Mouse (Mus musculus) cerebellum, adult 9-11 months (tissue): Measurements from ENCODE around the gene Auts2.

ENCODE experiments used
- DNase-seq: peaks from one replicate; pipeline ENCODE4 v3.0.0; 2022

Auts2 gene

DNA sequence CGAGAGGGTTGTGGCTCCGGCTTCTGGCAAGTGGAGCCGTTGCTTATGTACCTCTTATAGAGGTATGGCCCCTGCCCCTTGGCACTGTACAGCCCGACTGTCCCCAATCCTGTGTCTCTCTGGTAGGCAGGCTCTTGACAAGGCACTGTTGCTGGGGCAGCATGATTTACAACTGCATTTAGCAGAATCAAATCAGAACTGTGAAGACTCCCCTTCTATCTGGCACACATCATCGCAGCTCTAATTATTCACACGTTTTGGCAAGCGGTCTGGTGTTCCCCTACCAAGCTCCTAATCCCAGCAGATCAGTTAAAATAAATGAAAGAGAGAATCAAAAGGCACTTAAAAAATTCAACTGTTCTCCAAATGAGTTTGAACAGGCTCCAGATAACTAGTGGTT lies 835.7 kb downstream of the Auts2 start:
- no peak for DNase-seq

DNA sequence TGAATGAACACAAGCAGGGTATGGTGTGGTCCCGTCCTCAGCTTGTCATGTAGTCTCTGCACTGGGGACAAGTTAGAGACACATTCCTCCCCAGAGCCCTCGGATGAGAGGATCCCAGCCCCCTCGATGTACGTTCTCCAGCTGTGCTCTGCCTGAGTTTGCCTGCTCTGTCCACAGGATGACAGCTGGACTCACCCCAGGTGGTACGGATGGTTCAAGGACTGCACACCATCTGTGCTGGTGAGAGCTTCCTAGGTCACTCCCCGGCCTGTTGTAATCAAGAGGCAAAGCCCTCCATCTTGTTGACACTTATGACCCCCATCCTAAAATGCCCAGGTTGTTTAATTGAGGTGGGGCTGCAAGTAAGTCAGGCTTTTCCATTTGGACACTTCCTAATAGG lies 839.4 kb downstream of the Auts2 start:
- DNase-seq, result peak; percentile 36

DNA sequence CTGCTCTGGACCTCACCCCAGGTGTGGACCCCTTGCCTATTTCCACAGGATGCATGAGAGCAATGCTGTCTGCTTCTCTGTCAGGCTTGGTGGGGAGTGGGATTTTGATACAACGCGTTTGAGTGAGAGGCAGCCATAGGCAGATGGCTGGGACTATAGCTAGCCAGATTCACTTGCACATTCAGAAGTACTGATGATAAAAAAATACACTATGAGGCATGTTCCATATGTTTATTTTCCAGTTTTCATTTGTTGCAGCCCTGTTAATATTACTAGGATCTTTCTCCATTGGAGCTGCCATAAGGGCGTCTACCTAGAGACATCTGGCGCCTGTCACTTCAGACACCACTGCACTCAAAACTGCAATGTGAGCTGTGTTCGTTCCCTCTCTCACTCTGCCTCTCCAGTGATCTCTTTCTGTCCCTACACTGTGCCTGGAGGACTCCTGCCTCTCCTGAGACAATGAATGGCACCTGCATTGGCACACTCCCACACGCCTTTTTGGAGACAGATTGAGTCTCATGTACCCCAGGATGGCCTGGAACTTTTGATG lies 840.2 kb downstream of the Auts2 start:
- no peak for DNase-seq

DNA sequence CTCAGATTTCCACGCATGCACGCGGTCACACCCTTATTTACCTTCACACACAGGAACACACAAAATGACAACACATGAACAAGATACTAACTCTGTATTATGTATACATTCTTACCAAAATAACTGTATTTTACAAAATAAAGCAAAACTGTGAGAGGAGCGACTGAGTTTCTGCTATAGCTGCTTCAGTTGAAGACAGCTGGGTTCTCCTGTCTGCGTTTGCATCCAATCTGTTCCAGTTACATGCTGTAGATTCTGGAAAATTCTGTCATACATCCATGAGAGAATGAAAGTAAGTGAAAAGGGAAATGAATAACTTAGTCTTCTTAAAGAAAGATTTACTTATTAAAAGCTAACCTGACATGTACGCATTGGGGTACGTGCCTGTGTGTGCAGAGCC lies 844.2 kb downstream of the Auts2 start:
- DNase-seq, result no peak

DNA sequence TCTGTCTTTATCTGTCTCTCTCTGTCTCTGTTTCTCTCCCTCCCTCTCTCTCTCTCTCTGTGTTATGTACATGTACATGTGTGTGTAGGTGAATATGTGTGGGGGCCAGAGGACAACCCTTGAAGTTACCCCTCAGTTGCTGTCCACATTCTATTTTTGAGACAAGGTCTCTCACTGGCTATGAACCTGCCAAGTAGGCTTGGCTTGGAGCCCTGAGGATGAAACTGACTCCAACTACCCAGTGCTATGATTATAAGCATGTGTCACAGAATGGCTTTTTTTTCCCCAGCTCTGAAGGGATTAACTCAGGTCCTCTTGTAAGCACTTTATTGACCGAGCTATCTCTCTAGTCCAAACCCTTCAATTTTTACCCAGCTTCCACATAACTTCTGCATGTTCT lies 852.4 kb downstream of the Auts2 start:
- DNase-seq, result no peak

DNA sequence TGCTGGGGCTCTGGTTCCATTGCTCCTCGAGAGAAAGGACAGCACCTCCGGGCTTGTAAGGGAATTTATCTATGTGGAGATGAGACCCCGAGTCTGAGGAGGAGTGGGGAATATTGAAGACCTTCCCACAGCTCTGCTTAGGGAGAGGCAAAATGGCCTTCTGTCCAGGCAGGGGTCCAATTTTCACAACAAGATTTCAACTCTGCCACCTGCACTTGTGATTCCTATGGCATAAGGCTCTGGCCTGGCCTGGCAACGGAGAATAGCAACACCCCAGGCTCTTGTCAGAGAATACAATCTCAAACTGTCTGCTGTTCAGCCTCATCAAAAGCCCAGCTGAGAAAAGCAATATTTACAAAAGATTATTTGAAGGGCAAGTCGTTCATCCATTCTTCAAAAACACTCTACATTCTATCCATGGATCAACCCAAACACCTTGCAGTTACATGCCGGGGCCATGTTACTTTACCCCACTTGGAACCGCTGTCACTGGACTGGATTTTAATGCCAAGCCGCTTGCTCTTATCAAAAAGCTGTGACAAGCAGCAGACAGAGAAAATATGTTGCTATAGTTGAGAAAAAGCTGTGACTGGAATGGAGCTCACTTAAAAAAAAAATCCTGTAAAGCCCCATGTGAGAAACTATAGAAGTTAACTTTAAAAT lies 856.1 kb downstream of the Auts2 start:
- DNase-seq, result no peak

DNA sequence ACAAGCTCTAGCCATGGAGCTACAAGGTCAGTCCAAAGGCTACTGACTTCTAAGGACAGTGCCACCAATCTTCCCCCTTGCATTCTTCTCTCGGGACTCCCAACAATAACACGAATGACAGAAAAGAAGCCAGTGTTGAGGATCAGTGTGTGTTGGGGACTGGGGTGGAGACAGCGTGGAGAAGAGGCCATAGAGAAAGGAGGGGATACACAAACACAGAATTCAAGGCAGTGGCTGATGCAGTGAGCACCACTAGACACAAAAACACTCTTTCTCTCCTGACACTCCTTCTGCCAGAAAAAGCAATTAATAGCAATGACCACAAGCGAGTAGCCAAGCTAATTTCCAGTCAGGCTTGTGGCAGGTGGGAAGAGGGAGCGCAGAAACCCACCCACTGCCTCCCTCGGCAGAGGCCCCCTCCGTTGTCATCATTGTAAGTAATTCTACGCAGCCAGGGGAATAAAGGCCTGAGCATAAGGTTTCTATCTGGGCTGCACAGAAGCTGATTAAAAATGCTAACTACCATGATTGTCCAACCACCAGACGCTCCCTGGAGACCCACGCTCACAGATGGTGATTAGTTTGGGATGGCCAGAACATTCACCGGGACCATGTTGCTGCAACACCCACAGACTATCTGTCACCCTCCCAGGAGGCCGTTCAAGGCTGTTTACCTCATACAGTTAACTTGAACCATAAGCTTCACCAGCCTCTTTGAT lies 862.9 kb downstream of the Auts2 start:
- DNase-seq, result no peak

DNA sequence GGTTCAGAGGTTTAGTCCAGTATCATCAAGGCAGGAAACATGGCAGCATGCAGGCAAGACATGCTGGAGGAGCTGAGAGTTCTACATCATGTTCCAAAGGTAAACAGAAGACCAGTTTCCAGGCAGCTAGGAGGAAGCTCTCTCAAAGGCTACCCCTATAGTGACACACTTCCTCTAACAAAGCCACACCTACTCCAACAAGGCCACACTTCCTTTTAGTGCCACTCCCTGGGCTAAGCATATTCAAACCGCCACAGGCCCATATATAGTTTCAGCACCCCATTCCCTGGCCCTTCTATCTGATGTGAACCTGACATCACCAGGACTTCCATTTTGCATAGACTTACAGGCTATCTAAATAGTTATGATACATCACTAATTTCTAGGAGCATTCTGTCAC lies 863.6 kb downstream of the Auts2 start:
- no peak for DNase-seq

DNA sequence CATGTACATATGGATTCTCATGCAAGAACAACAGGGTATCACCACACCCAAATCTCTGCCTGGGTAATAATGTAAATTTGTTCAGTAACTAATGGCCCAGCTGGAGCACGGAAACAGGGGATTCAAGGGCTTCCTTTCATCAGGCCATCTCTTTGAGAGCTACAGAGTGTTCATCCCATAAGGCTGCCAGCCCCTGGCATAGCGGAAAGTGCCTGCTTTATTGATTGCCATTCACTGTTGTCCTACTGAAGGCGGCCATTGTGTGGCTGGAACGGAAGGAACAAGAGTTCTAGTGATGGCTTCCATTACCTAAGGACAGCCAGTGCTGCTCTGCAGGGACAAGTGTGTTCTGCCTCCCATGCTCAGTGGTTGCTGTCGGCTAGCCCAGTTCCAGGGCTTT lies 865.6 kb downstream of the Auts2 start:
- DNase-seq, result peak; percentile 37

DNA sequence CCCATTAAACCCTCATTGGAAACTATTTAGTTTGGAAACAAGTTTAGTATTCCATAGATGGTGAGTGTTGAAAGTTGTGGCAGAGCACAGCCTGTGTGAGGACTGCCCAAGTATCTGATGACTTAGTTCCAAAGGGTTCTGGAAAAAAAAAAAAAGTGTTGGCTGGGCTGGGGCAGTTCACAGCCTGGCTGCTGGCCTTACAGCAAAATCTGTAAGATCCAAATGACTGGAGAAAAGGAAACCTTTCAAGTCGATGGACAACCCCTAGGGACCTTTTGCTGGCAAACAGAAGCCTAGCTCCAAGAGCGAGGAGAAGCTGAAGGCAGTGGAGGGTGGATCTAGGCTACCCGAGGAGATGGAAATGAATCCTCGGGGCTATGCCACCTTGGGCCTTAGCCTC lies 869.4 kb downstream of the Auts2 start:
- no peak for DNase-seq

DNA sequence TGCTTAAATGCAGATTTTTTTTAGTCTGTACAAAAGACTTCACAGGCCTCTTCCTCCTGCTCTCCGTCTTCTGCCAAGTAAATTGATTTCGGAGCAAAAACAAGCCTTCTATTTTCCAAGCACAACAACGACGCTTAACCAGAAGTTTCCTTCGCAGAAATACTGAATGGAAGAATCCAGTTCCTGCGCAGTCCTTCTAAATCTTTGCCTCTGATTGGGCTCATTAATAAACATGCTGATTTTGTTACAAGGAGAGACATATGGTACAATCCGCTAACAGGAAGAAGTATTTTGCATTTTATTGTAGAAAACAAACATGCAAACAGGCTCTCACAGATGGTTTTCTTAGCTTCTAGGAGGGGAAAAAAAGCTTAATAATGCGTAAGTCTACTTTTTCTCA lies 878.1 kb downstream of the Auts2 start:
- no peak for DNase-seq

DNA sequence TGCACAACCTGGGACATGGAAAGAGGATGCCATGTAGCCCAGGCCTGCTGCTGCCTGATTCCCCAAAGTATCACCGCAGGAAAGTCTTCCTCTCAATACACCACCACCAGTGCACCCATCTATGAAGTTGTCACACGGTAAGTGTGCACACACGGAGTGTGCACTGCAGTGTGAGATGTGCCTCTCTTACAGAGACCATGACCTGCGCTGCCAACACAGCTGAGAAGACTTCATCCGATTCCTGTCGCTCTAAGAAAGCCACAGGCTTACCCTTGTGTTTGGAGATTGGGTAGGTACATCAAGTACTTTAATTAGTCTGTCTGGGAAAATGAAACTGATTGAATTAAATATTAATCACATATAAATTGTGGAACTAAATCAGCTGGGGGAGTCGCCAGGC lies 878.5 kb downstream of the Auts2 start:
- no peak for DNase-seq

DNA sequence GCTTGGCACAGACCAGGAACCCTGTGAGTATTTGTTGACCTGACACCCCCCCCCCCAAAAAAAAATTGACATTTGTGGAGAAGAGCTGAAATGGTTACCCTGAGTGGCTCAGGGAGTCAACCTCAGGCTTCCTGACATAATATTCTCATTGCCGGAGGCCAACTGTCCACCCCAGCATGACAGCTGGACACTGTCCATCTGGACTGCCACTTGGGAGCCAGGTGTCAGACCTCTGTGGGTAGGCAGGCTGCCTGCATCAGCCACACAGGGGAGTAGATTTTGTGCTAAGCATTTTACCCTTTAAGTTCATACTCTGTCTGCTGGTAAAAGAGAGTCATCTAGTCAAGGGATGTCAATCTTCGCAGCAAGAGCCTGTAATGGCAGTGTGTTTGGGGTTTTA lies 880.5 kb downstream of the Auts2 start:
- DNase-seq, result peak; percentile 80

DNA sequence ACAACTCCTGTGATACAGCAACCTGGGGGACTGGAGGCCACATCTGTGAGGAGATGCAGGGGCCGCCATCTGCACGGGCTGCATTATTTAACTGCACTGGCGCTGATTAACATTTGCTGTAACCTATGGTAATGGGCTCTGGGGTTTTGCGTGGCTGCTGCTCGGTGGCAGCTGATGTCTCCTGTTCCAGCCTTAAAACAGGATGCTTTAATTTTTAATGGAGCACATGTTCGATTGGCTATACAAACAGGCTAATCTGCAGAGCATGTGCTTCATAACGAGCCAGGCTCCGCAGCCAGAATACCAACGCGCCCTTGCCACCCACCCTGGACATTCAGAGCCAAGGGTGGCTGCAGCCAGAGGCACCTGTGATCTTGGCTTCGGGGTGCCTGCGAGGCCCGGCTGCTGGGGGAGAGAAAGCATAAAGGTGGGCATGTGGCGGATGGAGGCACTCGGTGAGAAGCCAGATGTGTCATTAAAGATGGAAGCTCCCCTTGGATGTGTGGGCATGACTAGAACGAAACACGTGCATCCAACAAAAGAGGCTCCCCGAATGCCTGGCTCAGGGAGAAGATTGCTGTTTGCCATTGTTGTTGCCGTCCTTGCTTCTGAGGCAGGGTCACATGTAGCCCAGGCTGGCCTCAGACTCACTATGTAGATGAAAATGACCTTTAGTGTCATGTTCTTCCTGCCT lies 884.2 kb downstream of the Auts2 start:
- no peak for DNase-seq

DNA sequence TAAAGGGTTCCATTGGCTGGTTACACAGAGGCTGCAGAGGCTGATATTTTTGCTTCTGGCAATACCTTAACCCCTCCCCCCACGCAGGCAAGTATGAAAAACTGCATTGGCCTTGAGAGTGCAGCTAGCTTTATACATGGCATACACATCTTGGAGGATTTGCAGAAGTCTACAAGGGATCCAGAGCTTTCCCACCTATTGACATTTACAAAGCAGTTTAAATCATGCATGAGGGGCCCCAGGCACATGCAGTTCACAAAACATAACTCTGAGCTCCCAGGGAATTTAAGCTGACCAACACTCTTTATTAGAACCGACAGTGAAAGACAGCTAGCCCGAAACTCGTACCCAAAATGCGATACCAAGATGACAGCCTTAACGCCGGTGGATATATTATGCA lies 888.9 kb downstream of the Auts2 start:
- DNase-seq, result no peak

DNA sequence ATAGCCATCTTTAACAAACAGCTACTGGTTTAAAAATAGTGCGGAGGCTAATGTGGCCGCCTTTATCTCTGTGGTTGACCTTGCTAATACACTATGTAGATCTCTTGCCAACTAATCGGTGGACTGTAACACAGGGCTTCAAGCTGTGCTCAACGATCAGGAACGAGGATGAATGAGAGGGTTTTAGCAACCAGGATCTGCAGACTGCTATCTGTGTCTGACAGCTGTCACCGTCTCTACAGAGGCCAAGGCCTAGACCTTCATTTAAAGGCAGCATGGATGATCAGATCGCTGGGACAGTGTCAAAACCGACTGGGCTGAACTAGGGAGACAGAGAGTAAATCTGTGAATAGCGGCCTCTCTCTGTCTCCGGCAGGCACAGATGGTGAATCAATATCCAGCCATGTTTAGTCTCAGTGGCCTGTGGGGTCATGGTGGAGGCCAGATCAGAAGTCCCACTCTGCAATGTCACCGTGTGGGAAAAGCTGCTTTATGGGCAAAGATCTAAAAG lies 892.7 kb downstream of the Auts2 start:
- peak; percentile 68 for DNase-seq

DNA sequence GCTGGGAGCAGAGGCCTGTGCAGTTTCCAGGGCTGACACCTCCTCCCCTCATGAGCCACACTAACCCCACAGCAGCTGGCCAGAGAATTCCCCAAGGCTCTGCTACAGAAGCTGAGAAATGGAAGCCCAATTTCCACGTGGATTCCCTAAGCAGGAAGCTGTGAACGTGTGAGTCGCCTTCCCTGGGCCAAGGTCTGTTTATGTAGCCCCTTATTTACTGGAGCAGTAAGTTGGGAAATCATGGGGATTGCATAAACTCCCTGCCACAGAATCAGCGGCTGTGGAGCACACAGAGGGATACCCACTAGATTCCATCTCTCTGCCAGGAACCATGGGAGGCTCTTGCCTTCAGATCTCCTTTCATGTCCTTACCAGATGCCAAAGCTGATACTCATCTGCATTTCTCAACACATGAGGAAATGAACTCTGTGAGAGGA lies 895.4 kb downstream of the Auts2 start:
- DNase-seq, result no peak

DNA sequence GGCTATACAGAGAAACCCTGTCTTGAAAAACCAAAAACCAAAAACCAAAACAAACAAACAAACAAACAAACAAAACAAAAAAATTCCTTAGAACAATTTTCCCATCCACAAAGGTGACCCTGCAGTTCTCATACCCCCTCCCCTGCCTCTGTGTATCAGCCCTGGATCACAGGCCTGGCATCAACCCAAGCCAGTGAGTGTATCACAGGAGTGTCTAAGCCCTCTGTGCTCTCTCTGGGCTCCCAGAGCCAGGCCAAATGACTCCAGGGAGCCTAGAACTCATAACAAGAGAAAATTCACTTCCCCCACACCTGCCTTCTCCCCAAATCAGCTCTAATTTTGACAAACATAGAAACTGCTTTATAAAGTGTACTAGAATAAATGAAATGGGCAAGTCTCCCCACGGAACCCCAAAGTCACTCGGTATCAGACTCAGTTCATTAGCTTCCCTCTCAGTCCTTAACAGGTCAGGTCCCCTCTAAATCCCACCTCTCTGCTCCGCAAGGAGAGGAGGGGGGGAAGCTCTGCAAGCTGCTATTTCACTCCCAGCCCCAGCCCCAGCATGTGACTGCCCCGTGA lies 896.0 kb downstream of the Auts2 start:
- no peak for DNase-seq

DNA sequence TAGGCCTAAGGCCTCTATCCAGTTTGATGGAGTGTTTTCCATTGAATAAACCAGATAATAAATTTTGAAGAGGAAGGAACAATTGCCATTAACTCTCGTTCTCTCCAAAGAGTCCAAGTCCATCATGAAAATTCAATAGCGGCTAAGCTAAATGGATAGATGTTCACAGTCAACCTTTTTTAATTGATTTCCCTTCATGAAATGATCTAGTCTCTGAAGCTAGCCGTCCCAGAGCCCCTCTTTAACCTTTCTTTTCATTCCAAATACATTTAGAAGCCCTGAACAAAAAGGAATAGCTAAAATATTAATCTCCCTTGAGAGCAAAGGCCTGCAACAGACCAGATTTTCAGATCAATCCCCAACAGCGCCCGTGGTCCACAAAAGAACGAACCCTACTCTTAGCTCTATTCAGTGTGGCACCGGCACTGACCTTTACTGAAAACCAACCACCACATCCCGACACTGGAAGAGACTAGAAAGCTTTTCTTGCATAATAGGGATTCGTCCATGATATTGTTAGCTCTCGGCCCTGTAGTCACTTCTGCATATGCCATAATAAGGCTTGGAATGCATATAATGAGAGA lies 896.9 kb downstream of the Auts2 start:
- no peak for DNase-seq

DNA sequence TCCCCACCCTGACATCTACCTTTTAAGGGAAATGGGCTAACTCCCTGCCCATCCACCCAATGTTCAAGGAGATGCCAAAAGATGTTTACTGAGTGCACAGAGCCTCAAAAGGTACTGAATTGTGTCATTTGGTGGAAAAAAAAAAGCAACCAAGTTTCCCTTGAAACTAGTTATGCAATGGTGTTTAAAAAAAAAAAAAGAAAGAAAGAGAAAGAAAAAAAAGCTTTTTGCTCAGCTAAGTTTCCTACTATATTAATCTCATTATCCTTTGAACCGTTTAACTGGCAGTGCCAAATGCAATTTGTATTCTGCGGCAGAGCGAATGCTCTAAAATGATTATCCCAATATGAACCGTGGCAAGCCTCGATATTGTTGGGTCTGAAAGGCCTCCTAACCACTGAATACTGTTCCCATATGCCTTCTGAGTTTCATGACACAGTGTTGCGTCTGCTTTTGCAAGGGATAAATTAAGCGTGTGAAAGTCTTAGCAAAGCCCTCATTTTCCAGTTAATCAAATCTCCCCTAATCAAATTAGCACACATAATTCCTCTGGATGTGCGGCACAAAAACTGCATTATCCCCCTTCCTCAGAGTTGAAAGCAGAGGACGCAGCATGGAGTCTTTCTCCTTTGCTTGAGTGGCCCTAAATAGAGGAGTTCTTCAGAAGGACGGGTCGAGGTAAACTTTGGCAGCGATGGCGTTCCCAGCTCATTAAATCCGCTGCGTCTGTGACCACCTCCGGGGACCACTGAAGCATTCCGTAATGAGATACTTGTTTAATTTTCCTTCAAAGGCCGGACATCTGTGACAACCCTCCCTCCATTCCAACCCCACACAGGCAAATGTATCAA lies 897.6 kb downstream of the Auts2 start:
- DNase-seq, result no peak

DNA sequence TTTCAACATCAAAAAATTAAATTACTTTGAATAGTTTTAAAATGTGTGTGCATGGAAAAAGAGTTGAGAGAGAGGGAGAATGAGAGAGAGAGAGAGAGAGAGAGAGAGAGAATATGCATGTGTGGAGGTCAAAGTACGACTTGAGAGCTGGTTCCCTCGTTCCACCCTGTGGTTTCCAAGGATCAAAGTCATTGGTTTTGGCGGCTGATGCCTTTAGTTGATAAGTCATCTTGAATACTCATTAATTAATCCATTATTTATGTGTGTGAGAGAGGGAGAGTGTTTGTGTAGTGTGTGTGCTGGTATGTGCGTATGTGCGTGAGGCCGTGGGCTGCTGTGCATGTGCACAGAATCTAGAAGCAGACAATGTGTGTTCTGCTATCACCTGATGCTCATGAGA lies 898.8 kb downstream of the Auts2 start:
- DNase-seq, result no peak
